Mouse (Mus musculus): ENCODE measurements around the gene Ctns.

Gene Ctns

GRCm38 (mm10) chr11:73198603-73199229, at the start of gene Ctns:
Gene Ctns (minus strand): TSS chr11:73199042.
- DNase-seq, result no peak

GRCm38 (mm10) chr11:73242777-73243176, 43.9 kb upstream of the Ctns start:
- DNase-seq, result no peak

GRCm38 (mm10) chr11:73242199-73242598, 43.4 kb upstream of the Ctns start:
- no peak for DNase-seq

- no peak for DNase-seq
These were observed 37.9 kb upstream of the Ctns start for GRCm38 (mm10) chr11:73236731-73237130.

GRCm38 (mm10) chr11:73235990-73236701, 37.3 kb upstream of the Ctns start:
- no peak for DNase-seq

- DNase-seq, result no peak
These were observed 35.1 kb upstream of the Ctns start, which contains the start of gene Trpv1 for GRCm38 (mm10) chr11:73233992-73234391. Gene Trpv1 (plus strand): TSS chr11:73234292.

GRCm38 (mm10) chr11:73232513-73232912, 33.7 kb upstream of the Ctns start:
- DNase-seq, result no peak

- DNase-seq, result no peak
These were observed 31.2 kb upstream of the Ctns start for GRCm38 (mm10) chr11:73230081-73230480.

- no peak for DNase-seq
These were observed 30.0 kb upstream of the Ctns start for GRCm38 (mm10) chr11:73228881-73229280.

- DNase-seq, result no peak
These were observed 27.0 kb upstream of the Ctns start for GRCm38 (mm10) chr11:73225856-73226255.

GRCm38 (mm10) chr11:73223966-73224365, 25.1 kb upstream of the Ctns start:
- peak in 1 of 2 experiments; percentile 19 for DNase-seq

- no peak for DNase-seq
These were observed 24.0 kb upstream of the Ctns start for GRCm38 (mm10) chr11:73222846-73223245.

- no peak for DNase-seq
These were observed 21.8 kb upstream of the Ctns start for GRCm38 (mm10) chr11:73220651-73221050.

- DNase-seq, result peak; percentile 4 to 7
These were observed 20.8 kb upstream of the Ctns start for GRCm38 (mm10) chr11:73219671-73220070.

- DNase-seq, result no peak
These were observed 15.1 kb upstream of the Ctns start for GRCm38 (mm10) chr11:73213956-73214355.

GRCm38 (mm10) chr11:73207621-73208020, 8.8 kb upstream of the Ctns start:
- DNase-seq, result peak; percentile 19 to 25

GRCm38 (mm10) chr11:73205194-73205593, 6.4 kb upstream of the Ctns start:
- DNase-seq, result no peak

- no peak for DNase-seq
These were observed 5.1 kb upstream of the Ctns start for GRCm38 (mm10) chr11:73203895-73204294.

- DNase-seq, result no peak
These were observed 2.8 kb upstream of the Ctns start for GRCm38 (mm10) chr11:73201597-73201996.

- DNase-seq, result no peak
These were observed 2.2 kb upstream of the Ctns start for GRCm38 (mm10) chr11:73201021-73201420.

GRCm38 (mm10) chr11:73199879-73200278, 1.0 kb upstream of the Ctns start:
- DNase-seq, result peak; percentile 48 to 51

- DNase-seq, result peak; percentile 92 to 93
These were observed 429 bp upstream of the Ctns start, which contains the start of gene Shpk for GRCm38 (mm10) chr11:73199230-73199712. Gene Shpk (plus strand): TSS chr11:73199460.

- DNase-seq, result no peak
These were observed 652 bp downstream of the Ctns start for GRCm38 (mm10) chr11:73198190-73198589.

GRCm38 (mm10) chr11:73194444-73194843, 4.4 kb downstream of the Ctns start:
- DNase-seq, result no peak
